Mouse (Mus musculus): ENCODE data around the gene Tceal1.

Tceal1 gene

GRCm38 (mm10) chrX:136749329-136749728, 41.5 kb downstream of the Tceal1 start:
- no peak for DNase-seq (ENCODE audit: extremely low spot score, low read depth, low spot score)

DNA sequence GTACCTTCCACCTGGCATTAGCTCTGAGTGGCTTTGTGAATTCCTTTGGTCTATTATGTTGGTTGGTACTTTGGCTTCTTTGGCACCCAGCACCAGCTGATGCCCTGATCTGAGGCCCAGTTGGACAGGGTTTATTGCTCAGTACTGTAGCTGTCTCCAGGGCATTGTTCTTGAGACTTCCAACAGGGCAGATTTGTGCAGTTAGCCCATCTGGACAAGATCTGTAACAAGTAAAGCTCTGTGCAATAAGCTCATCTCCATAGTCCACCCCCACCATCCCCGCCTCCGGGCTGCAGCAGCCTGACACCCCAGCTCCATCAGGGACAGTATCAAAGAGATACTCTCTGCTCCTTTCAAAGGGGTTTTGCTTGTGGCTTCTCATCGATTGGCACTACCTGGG, 47.7 kb downstream of the Tceal1 start:
- no peak for DNase-seq (ENCODE audit: extremely low spot score, low read depth, low spot score)

Measured in hindlimb bud, embryonic 11.5 days (tissue).